Mouse (Mus musculus) forebrain, embryonic 13.5 days (tissue): ENCODE results near the gene Fam151a. TPM values are rescaled to one million over a fixed set of nuclear protein-coding genes. Genes with fewer than 3 reads are reported as not detected.
"Not testable (repeated sequence)": the region's sequence is repeated elsewhere in the genome, so short reads cannot be mapped to it uniquely, and the experiment has no call there.

ENCODE experiments used
- ATAC-seq: fragments of 200-750 bp; cut with Nextera tagmentation; 2 replicates; pipeline ENCODE4 v1.8.0; 2017
- H3K27ac ChIP-seq: fragments of 300-500 bp; sonication (generic); 2 replicates; pipeline ENCODE4 v1.5.1; 2015; ENCODE audit warnings: inconsistent platforms, mild to moderate bottlenecking, moderate library complexity
- H3K27me3 ChIP-seq: fragments of 300-500 bp; sonication (generic); 2 replicates; pipeline ENCODE4 v1.6.1; 2015; ENCODE audit warnings: mild to moderate bottlenecking, inconsistent platforms
- H3K36me3 ChIP-seq: fragments of 300-500 bp; sonication (generic); 2 replicates; pipeline ENCODE4 v1.6.1; 2015; ENCODE audit warnings: mild to moderate bottlenecking, inconsistent platforms; ENCODE audit not compliant: poor library complexity, severe bottlenecking
- H3K4me1 ChIP-seq: fragments of 300-500 bp; sonication (generic); 2 replicates; pipeline ENCODE4 v1.6.1; 2015; ENCODE audit warnings: inconsistent platforms
- H3K4me2 ChIP-seq: fragments of 300-500 bp; sonication (generic); 2 replicates; pipeline ENCODE4 v1.6.1; 2015; ENCODE audit warnings: inconsistent platforms, mild to moderate bottlenecking, moderate library complexity
- H3K4me3 ChIP-seq: fragments of 300-500 bp; sonication (generic); 2 replicates; pipeline ENCODE4 v1.5.1; 2015; ENCODE audit warnings: mild to moderate bottlenecking, inconsistent platforms
- H3K9ac ChIP-seq: fragments of 300-500 bp; sonication (generic); 2 replicates; pipeline ENCODE4 v1.6.1; 2015; ENCODE audit warnings: mild to moderate bottlenecking, inconsistent platforms
- H3K9me3 ChIP-seq: fragments of 300-500 bp; sonication (generic); replicated peaks from 2 replicates; pipeline ENCODE4 v1.6.1; 2016; ENCODE audit warnings: inconsistent platforms
- WGBS: fragments of 180-500 bp; shearing (Covaris S2); methylation state at CpG from one replicate; pipeline ENCODE4 v1.1.7; 2015; 5-methylcytosine and 5-hydroxymethylcytosine counted together
- polyA plus RNA-seq: library from polyadenylated mRNA; unstranded; fragments of >200 nt; fragmentation: Nextera tagmentation; extraction: Ambion mirVana; gene quantifications from 2 replicates; pipeline ENCODE4 v1.2.1, GENCODE M21; 2015

Gene Fam151a
- polyA plus RNA-seq, 1 experiment from 2014 or later: not detected

- H3K27me3 ChIP-seq, H3K36me3 ChIP-seq, H3K9ac ChIP-seq, H3K27ac ChIP-seq, H3K4me3 ChIP-seq, H3K4me1 ChIP-seq, H3K4me2 ChIP-seq, H3K9me3 ChIP-seq, ATAC-seq: not testable (repeated sequence)
- 93% methylated on average over 9 of the region's 9 CpGs for WGBS
These were observed 60.1 kb downstream of the Fam151a start for GRCm38 (mm10) chr4:106793826-106794225.

- ATAC-seq: no peak
- Histone ChIP-seq H3K9me3 (no peaks in the 10 kb centered on the region), H3K36me3 (no peaks in the 10 kb centered on the region), H3K4me1 (peaks cover 7% of the 10 kb centered on the region; the same call in 1 of the 2 replicates), H3K27me3 (peaks cover 8% of the 10 kb centered on the region; the same call in 1 of the 2 replicates), H3K9ac (no peak overlapping the region), H3K4me3 (no peak overlapping the region), H3K27ac (no peak overlapping the region), H3K4me2 (no peak overlapping the region)
- 89% methylated on average over 7 of the region's 7 CpGs for WGBS
These were observed 60.6 kb downstream of the Fam151a start for GRCm38 (mm10) chr4:106794247-106794646.

GRCm38 (mm10) chr4:106795289-106795688, 61.6 kb downstream of the Fam151a start:
- ATAC-seq: no peak
- Histone ChIP-seq H3K27ac (no peak overlapping the region), H3K36me3 (no peaks in the 10 kb centered on the region), H3K9me3 (no peaks in the 10 kb centered on the region), H3K4me3 (no peak overlapping the region), H3K4me1 (peaks cover 7% of the 10 kb centered on the region), H3K27me3 (peaks cover 13% of the 10 kb centered on the region; the same call in 1 of the 2 replicates), H3K4me2 (no peak overlapping the region), H3K9ac (no peak overlapping the region)
- WGBS: 87% methylated on average over 2 of the region's 2 CpGs

Other genes starting within 250 kb of the Fam151a start
- not detected in 2 replicates for gene Bsnd, start 241.6 kb upstream of the Fam151a start, polyA plus RNA-seq
- 6.5 and 8.5 TPM in 2 replicates for gene Dhcr24, start 172.9 kb upstream of the Fam151a start, polyA plus RNA-seq
- 0.20 TPM in 1 of 2 replicates, not detected in the other for gene Lexm, start 116.6 kb upstream of the Fam151a start, polyA plus RNA-seq
- gene Ttc22, start 111.5 kb upstream of the Fam151a start, polyA plus RNA-seq: 0.14 and 0.25 TPM in 2 replicates
- 11.8 and 12.3 TPM in 2 replicates for gene Pars2, start 82.8 kb upstream of the Fam151a start, polyA plus RNA-seq
- gene Ttc4, start 54.9 kb upstream of the Fam151a start, polyA plus RNA-seq: 93.0 and 112 TPM in 2 replicates
- gene Mroh7, start 3.0 kb upstream of the Fam151a start, polyA plus RNA-seq: 0.20 and 0.80 TPM in 2 replicates
- gene Acot11, start 71.1 kb downstream of the Fam151a start, polyA plus RNA-seq: 0.63 and 0.94 TPM in 2 replicates
- 168 and 173 TPM in 2 replicates for gene Ssbp3, start 176.8 kb downstream of the Fam151a start, polyA plus RNA-seq